Mouse (Mus musculus) heart, postnatal 0 days (tissue): ENCODE measurements around the gene Eya2.

Experiments used
- CTCF ChIP-seq: IDR thresholded peaks from 2 replicates; pipeline ENCODE4 v1.5.1; 2016; ENCODE audit warnings: antibody characterized with exemption, control low read depth, low read depth
- EP300 ChIP-seq: IDR thresholded peaks from 2 replicates; pipeline ENCODE4 v1.6.1; 2016; ENCODE audit warnings: antibody characterized with exemption, low read depth

GRCm38 (mm10) chr2:165654696-165655491, 60.1 kb downstream of the Eya2 start:
- no peak for TF ChIP-seq CTCF
- no peak for TF ChIP-seq EP300
